7 mouse cellular contexts compared by ENCODE assay signal in genomic region chr1:106171241-106172220, GRCm38 (mm10). TPM values are rescaled to one million over a fixed set of nuclear protein-coding genes. Genes with fewer than 3 reads are reported as not detected.
DNase-seq lines count a peak whose midpoint lies in the region; ATAC-seq lines count a peak whose summit lies in the region.

TSS of gene Phlpp1 (plus strand) at chr1:106171752.

- under 1% methylated on average over 68 of the region's 113 CpGs for WGBS in embryonic facial prominence, embryonic 11.5 days
- 5% methylated on average over 105 of the region's 113 CpGs for WGBS in limb, embryonic 10.5 days
- WGBS in midbrain, embryonic 13.5 days = under 1% methylated on average over 67 of the region's 113 CpGs

- no peaks in the 10 kb centered on the region for H3K9me3 ChIP-seq in embryonic facial prominence, embryonic 11.5 days (replicated peaks; ENCODE audit: control insufficient read depth, low read length)
- H3K9me3 ChIP-seq in limb, embryonic 10.5 days (replicated peaks) = no peaks in the 10 kb centered on the region
- H3K9me3 ChIP-seq in midbrain, embryonic 13.5 days = no peaks in the 10 kb centered on the region

- peaks cover 4% of the 10 kb centered on the region; the same call in 1 of the 2 replicates for H3K4me1 ChIP-seq in embryonic facial prominence, embryonic 11.5 days (ENCODE audit: control insufficient read depth, insufficient read depth, low read length)
- peaks cover 30% of the 10 kb centered on the region for H3K4me1 ChIP-seq in limb, embryonic 10.5 days
- peaks cover 39% of the 10 kb centered on the region for H3K4me1 ChIP-seq in midbrain, embryonic 13.5 days (replicated peaks)

- peak; percentile 98 for ATAC-seq in embryonic facial prominence, embryonic 11.5 days (replicated peaks; ENCODE audit: insufficient number of reproducible peaks, low FRiP score, low TSS enrichment, low read depth)
- peak; percentile 91 for ATAC-seq in granulocyte monocyte progenitor cell, adult 5-6 weeks (replicated peaks; ENCODE audit: poor library complexity, severe bottlenecking)
- peak; percentile 99 for ATAC-seq in midbrain, embryonic 13.5 days

- H3K9ac ChIP-seq in embryonic facial prominence, embryonic 11.5 days (replicated peaks; ENCODE audit: low read length) = peak within 1 kb of the TSS; percentile 89
- H3K9ac ChIP-seq in midbrain, embryonic 13.5 days (replicated peaks) = peak within 1 kb of the TSS; percentile 97

- no peaks in the 10 kb centered on the region for H3K27me3 ChIP-seq in embryonic facial prominence, embryonic 11.5 days (ENCODE audit: control insufficient read depth, insufficient read depth, low read length)
- no peaks in the 10 kb centered on the region for H3K27me3 ChIP-seq in limb, embryonic 10.5 days (ENCODE audit: low read depth, poor library complexity, severe bottlenecking)
- H3K27me3 ChIP-seq in midbrain, embryonic 13.5 days = no peaks in the 10 kb centered on the region

- peak; percentile 100 for DNase-seq in adrenal gland, postnatal 14 days
- DNase-seq in embryonic facial prominence, embryonic 11.5 days (ENCODE audit: low spot score) = peak; percentile 100
- peak; percentile 100 for DNase-seq in kidney, adult 11 months
- peak; percentile 99 for DNase-seq in limb, embryonic 10.5 days (ENCODE audit: low spot score)
- DNase-seq in spleen, adult 12 weeks (ENCODE audit: low spot score) = peak; percentile 96

- no peaks in the 10 kb centered on the region for H3K36me3 ChIP-seq in embryonic facial prominence, embryonic 11.5 days (replicated peaks; ENCODE audit: control insufficient read depth, insufficient read depth, low read depth, low read length)
- no peaks in the 10 kb centered on the region for H3K36me3 ChIP-seq in limb, embryonic 10.5 days
- H3K36me3 ChIP-seq in midbrain, embryonic 13.5 days = no peaks in the 10 kb centered on the region

- H3K4me3 ChIP-seq in embryonic facial prominence, embryonic 11.5 days (ENCODE audit: low read depth, low read length) = peak within 1 kb of the TSS; percentile 83
- H3K4me3 ChIP-seq in limb, embryonic 10.5 days = peak within 1 kb of the TSS; percentile 78
- peak within 1 kb of the TSS; percentile 97 for H3K4me3 ChIP-seq in midbrain, embryonic 13.5 days (replicated peaks)

- H3K27ac ChIP-seq in embryonic facial prominence, embryonic 11.5 days (replicated peaks; ENCODE audit: low read depth, low read length) = peak within 1 kb of the TSS; percentile 67
- peak within 1 kb of the TSS; percentile 93 for H3K27ac ChIP-seq in limb, embryonic 10.5 days
- peak within 1 kb of the TSS; percentile 97 for H3K27ac ChIP-seq in midbrain, embryonic 13.5 days

- peak within 1 kb of the TSS; percentile 87 for H3K4me2 ChIP-seq in embryonic facial prominence, embryonic 11.5 days (ENCODE audit: low read depth, low read length)
- peak within 1 kb of the TSS; percentile 71 for H3K4me2 ChIP-seq in midbrain, embryonic 13.5 days (replicated peaks)

RNA-seq across cellular contexts. Expression of gene Phlpp1, which starts in this region (rescaled TPM):
- 19.3 and 19.4 TPM in 2 replicates for total RNA-seq in adrenal gland, postnatal 14 days (2021)
- 3.8 and 4.2 TPM in 2 replicates for polyA plus RNA-seq in embryonic facial prominence, embryonic 11.5 days (2014; fragmentation: Nextera tagmentation; extraction: Ambion mirVana)
- total RNA-seq in granulocyte monocyte progenitor cell, adult 5-6 weeks (2014; fragmentation: Nextera tagmentation) = 0.94 and 2.2 TPM in 2 replicates
- 1.7 and 2.1 TPM in 2 replicates for total RNA-seq in granulocyte monocyte progenitor cell, adult 5-6 weeks (2017)
- 2.8 and 3.0 TPM in 2 replicates for polyA plus RNA-seq in limb, embryonic 10.5 days (2016; fragmentation: Nextera tagmentation; extraction: Ambion mirVana)
- 7.2 and 8.2 TPM in 2 replicates for polyA plus RNA-seq in midbrain, embryonic 13.5 days (2015; fragmentation: Nextera tagmentation; extraction: Ambion mirVana)

Comparison
In these comparisons a context has a peak if more than half of its experiments do, and no peak if none do; other contexts are left out.
1. Peak in every context shown above with its lines: DNase-seq, ATAC-seq, H3K4me3 ChIP-seq and H3K27ac ChIP-seq.